Mouse (Mus musculus): ENCODE data around the gene Snx32. TPM values are rescaled to one million over a fixed set of nuclear protein-coding genes. Genes with fewer than 3 reads are reported as not detected.
A peak's percentile ranks its signal among the peaks of the same experiment; 100 is the strongest.

Snx32 gene
- 10 to 100 TPM; 88.3 TPM for total RNA-seq (2021)
- long read RNA-seq, experiment 1, transcript Snx32-201 (13 exons, 1,703 nt) = major isoform, 60 of 152 reads
- long read RNA-seq, experiment 1, partial matches to known transcripts = 17 of 152 reads
- long read RNA-seq, experiment 1, other reads (novel, unspliced or antisense) = 71 of 152 reads
- long read RNA-seq, experiment 2, transcript Snx32-201 (13 exons, 1,703 nt) = major isoform, 48 of 96 reads
- long read RNA-seq, experiment 2, partial matches to known transcripts = 8 of 96 reads
- long read RNA-seq, experiment 2, other reads (novel, unspliced or antisense) = 35 of 96 reads

GRCm38 (mm10) chr19:5510031-5511026 is at the start of gene Snx32:
TSS of gene Snx32 (minus strand) at chr19:5510538.
- peak; percentile 97 to 99 for DNase-seq (ENCODE audit: low spot score in 2 of 2)

GRCm38 (mm10) chr19:5559631-5560456 is 49.5 kb upstream of the Snx32 start:
- DNase-seq (ENCODE audit: low spot score in 2 of 2) = no peak

GRCm38 (mm10) chr19:5559229-5559628 is 48.9 kb upstream of the Snx32 start:
- no peak for DNase-seq (ENCODE audit: low spot score in 2 of 2)

GRCm38 (mm10) chr19:5558770-5559169 is 48.4 kb upstream of the Snx32 start:
- DNase-seq (ENCODE audit: low spot score in 2 of 2) = no peak

- DNase-seq (ENCODE audit: low spot score in 2 of 2) = no peak
Measured at GRCm38 (mm10) chr19:5558169-5558568, 47.8 kb upstream of the Snx32 start.

- DNase-seq (ENCODE audit: low spot score in 2 of 2) = no peak
Measured at GRCm38 (mm10) chr19:5554212-5554611, 43.9 kb upstream of the Snx32 start.

DNA sequence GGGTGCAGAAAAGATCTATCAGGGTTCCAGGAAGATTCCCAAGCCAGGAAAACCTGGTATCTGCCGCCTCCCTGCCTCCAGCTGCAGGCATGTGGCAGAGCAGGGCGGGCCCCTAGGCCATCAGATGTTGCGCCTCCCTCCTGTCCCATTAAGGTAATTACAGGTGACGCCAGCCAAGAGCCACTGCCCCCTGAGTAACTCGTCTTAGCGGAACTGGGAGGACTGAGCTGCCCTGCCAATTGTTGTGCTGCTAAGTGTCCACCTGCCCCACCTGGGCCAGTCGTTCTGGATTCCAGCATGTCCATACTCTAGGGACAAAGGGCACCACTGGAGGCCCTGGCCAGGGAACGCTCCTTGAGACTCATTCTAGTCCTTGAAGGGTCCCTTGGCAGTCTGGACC is 43.5 kb upstream of the Snx32 start:
- no peak for DNase-seq (ENCODE audit: low spot score in 2 of 2)

GRCm38 (mm10) chr19:5547471-5548056 is 37.2 kb upstream of the Snx32 start:
- DNase-seq (ENCODE audit: low spot score in 2 of 2) = no peak

- no peak for DNase-seq (ENCODE audit: low spot score in 2 of 2)
Measured at GRCm38 (mm10) chr19:5544031-5544430, 33.7 kb upstream of the Snx32 start.

DNA sequence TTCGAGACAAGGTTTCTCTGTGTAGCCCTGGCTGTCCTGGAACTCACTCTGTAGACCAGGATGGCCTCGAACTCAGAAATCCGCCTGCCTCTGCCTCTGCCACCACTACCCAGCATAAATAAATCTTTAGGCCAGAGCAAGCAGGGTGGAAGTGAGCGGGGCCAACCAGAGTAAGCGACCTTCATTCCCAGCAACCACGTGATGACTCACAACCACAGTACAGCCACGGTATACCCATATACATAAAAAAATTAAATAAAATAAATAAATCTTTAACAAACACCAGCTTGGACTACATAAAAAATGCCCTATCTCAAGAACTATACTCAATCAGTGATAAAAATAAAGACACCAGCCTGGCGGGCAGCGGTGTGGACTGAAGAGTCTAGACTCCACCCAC is 33.0 kb upstream of the Snx32 start:
- DNase-seq (ENCODE audit: low spot score in 2 of 2) = no peak

DNA sequence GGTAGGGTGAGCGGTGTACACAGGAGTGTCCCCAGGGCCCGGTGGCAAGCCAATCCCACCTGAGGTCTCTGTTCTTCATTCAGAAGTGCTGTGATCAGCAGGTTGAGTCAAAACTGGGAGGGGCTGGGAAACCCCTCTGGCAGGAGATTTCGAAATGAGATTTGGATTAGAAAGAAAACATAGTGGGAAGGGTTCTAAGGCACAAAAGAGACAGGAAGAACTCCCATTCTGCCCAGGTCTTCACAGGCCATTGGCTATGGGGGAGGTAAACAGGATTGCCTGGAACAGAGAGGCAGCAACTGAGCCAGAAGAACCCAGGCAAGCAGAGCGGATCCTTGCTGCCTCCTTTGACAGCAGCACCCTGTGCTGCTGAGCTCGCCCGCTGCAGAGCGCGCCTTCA is 28.4 kb upstream of the Snx32 start:
- DNase-seq (ENCODE audit: low spot score in 2 of 2) = no peak

GRCm38 (mm10) chr19:5532520-5532919 is 22.2 kb upstream of the Snx32 start:
- no peak for DNase-seq (ENCODE audit: low spot score in 2 of 2)

GRCm38 (mm10) chr19:5530138-5530524 is 19.8 kb upstream of the Snx32 start:
- no peak for DNase-seq (ENCODE audit: low spot score in 2 of 2)

GRCm38 (mm10) chr19:5529325-5530137 is 19.2 kb upstream of the Snx32 start:
- peak; percentile 93 to 97 for DNase-seq (ENCODE audit: low spot score in 2 of 2)

DNA sequence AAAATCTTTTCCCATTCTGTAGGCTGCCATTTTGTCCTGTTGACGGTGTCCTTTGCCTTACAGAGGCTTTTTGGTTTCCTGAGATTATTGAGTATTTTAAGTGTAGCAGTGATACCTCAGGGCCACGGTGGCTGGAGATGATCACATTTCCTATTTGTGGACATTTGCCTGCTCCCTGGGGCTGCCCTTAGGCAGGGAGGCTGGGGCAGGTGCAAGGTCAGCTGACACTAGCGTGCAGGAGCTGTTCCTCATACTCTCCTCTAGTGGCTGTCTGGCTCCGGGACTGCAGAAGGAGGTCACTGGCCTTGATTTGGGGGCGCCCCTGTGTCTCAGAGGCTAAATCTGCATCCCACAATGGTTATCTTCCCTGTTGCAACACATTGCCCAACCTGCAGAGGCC is 14.9 kb upstream of the Snx32 start:
- DNase-seq (ENCODE audit: low spot score in 2 of 2) = no peak

- no peak for DNase-seq (ENCODE audit: low spot score in 2 of 2)
Measured at GRCm38 (mm10) chr19:5518721-5519120, 8.4 kb upstream of the Snx32 start.

- no peak for DNase-seq (ENCODE audit: low spot score in 2 of 2)
Measured at GRCm38 (mm10) chr19:5516906-5517505, 6.7 kb upstream of the Snx32 start.

DNA sequence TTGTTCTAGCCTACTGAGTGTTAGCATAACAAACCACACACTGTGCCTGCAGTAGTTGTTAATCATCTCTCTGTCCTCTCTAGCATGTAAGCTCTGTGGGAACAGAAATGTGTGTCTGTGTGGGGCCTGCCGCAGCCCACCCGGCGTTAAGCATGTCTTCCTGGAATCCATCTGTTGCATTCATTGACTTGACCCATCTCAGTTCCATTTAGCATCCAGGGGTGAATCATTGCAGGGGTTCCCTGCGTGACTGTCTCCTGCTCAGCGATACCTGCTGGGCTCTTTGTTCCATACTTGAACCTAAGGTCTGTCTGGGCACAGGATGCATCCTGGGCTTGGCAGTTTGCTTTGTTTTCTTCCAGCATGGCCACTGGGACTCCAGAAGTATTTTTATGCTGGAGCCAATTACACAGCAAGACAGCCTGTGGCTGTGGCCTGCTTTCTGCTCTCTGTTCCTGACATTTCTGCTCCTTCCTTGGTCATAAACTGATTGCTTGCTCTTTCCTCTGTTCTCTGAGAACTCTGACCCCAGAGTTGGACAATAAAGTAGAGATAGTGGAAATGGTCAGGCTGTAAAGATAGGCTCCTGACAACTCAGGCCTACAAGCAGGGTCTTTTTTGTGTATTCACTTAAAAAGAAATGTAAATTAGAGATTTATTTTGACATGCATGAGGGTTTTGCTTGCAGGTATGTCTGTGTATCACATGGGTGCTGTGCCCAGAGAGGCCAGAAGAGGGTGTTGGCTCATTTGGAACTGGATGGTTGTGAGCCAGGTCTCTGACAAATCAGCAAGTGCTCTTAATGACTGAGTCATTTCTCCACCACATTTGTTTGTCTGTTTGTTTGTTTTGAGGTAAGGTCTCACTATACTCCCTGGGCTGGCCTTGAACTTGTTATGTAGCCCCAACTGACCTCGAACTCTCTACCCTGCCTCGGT is 5.8 kb upstream of the Snx32 start:
- DNase-seq (ENCODE audit: low spot score in 2 of 2) = no peak

GRCm38 (mm10) chr19:5513005-5513349 is 2.6 kb upstream of the Snx32 start:
- no peak for DNase-seq (ENCODE audit: low spot score in 2 of 2)

Data from left cerebral cortex, adult 18-20 months (tissue).